Mouse (Mus musculus) CD4-positive, CD25-positive, alpha-beta regulatory T cell, adult 2 months (primary cell): ENCODE measurements around the gene Ppox.
"Not testable (repeated sequence)": the region's sequence is repeated elsewhere in the genome, so short reads cannot be mapped to it uniquely, and the experiment has no call there.

Experiments
- DNase-seq: peaks from one replicate; pipeline ENCODE4 v3.0.0-alpha.2; 2012; ENCODE audit warnings: low read depth, low spot score

Ppox gene

GRCm38 (mm10) chr1:171280916-171281527, at the start of gene Ppox:
TSS of gene Ppox (minus strand) at chr1:171281186.
- DNase-seq = peak; percentile 95

GRCm38 (mm10) chr1:171330216-171330560, 49.2 kb upstream of the Ppox start:
- no peak for DNase-seq

DNA sequence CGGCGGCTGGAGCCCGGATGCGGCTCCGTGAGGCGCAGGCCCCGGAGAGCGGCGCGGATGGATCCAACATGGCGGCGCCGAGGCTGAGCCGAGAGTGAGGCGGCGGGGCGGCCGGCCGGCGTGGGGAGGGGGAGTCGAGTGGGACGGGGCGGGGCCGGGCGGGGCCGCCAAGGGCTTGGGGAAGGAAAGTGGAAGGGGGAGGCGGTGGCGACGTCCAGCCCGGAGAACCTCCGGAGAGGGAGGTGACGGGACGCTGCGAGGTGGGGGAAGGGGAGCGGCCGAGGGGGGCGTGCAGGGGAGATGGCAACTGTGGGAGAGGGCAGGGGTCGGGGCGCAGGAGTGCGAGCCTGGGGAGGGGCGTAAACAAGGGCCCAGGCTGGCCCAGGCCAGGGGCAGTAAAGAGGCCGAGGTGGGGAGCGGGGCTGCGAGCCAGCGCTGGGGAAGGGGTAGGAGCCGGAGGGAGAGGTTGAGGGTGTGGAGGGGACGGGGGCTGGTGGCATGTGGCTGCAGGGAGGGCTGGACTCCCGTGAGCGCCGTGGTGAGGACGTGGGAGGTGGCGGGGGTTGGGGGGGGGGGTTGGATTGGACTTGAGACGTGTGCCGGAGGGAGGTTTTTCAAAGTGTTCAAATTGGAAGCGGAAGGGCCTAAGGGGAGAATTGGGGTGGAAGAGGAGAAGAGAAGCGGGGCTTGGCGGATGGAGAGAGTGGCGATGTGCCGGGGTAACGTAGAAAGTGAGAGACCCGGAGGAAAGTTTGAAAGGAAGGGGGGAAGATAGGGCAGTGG, 48.6 kb upstream of the Ppox start:
- DNase-seq = peak; percentile 45

- DNase-seq = peak; percentile 95
Measured at GRCm38 (mm10) chr1:171328839-171329432, 48.0 kb upstream of the Ppox start, which contains the start of gene Dedd. TSS of gene Dedd (plus strand) at chr1:171329145.

GRCm38 (mm10) chr1:171328244-171328643, 47.3 kb upstream of the Ppox start:
- no peak for DNase-seq

GRCm38 (mm10) chr1:171326588-171326987, 45.6 kb upstream of the Ppox start:
- not testable (repeated sequence) for DNase-seq

GRCm38 (mm10) chr1:171325571-171325970, 44.6 kb upstream of the Ppox start:
- DNase-seq = no peak

DNA sequence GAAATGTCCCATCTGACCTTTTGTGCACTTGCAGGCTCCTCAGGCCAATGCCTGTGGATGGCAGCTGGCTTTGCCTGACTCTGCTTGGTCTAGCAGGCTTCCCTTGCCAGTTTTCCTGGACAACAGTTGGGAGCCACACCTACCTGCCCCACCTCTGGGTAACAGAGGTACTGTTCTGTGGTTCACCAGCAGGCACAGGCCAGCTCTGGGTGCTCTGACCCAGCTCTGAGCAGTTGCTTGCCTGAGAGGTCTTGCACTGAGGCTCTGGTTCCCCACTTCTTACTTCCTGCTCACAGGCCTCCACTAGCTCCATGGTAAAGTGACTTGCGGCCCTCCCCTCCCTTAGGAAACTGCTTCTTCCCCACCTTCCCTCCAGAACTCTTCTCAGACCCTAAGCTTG, 41.0 kb upstream of the Ppox start:
- no peak for DNase-seq

GRCm38 (mm10) chr1:171321415-171321814, 40.4 kb upstream of the Ppox start:
- DNase-seq = peak; percentile 65

DNA sequence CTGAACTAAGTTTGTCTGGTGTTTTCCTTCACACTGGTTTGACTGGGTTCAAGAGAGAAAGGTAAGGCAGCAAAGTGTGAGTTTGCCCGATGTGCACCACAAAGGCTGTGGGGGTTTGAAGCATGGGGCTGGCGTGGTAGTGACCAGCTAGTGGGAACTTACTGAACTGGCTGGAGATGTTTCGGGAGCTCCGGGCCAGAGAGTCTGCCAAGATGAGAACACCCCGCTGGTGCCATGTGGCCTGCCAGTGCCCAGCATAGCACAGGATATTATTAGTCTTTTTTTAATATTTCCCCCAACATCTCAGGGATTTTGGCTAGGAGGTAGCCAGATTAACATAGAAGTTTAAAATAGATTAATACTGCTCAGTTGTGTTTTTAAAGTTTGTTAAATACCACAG, 39.2 kb upstream of the Ppox start:
- no peak for DNase-seq

- DNase-seq = no peak
Measured at GRCm38 (mm10) chr1:171319748-171320147, 38.8 kb upstream of the Ppox start.

DNA sequence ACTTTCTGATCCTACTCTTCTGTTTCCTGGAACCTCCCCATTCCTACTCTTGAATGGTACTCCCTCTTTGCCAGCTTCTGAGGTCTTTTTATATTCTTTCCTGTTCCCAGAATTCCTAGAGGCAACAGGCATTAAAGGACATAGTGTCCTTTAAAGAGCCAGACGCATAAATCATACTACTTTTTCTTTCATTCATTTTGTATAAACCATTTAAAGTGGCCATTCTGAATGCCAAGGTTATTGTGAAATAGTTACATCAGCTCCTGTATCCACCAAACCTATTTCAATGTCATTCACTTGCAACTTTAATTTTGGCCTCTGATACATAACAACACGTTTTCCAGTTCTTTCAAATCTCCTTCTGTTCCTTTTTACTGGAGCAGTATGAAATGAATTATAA, 28.3 kb upstream of the Ppox start:
- no peak for DNase-seq

- DNase-seq = not testable (repeated sequence)
Measured at GRCm38 (mm10) chr1:171306157-171306556, 25.2 kb upstream of the Ppox start.

DNA sequence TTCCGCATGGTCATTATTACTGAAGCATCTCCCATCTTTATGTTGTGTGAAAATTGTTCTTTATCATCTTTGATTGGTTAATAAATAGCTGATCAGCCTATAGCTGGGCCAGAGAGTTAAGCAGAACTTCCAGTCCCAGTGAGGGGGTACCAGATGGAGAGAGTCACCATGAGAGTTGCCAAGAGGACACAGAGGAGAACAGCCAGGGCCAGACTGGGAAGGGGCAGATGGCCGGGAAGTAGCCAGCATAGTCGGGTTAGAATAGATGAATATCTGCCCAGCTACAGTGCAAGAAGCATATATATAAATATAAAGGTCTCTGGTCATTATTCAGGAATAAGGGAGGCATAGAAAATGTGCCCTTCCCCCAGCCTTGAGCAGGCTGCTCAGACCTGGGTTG, 17.2 kb upstream of the Ppox start:
- no peak for DNase-seq

GRCm38 (mm10) chr1:171295063-171295402, 14.0 kb upstream of the Ppox start:
- no peak for DNase-seq

GRCm38 (mm10) chr1:171294298-171295062, 13.5 kb upstream of the Ppox start, which contains the start of gene Ufc1:
TSS of gene Ufc1 (minus strand) at chr1:171295024.
- DNase-seq = peak; percentile 91

DNA sequence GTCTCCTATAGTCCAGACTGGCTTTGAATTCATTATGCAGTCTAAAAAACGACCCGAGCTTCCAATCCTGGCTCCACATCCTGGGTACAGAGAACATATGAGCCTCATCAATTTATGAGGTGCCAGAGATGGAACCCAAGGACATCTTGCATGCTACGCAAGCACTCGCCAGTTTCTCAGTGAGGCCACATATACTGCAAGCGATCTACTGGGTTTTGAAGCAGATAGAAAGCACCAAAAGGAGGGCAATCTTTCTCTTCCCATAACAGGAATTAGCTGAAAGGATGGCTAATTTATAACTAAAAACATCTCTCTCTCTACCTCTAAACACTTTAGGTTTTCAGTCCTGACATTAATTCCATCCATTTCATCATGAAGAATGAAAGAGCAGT, 12.9 kb upstream of the Ppox start:
- DNase-seq = no peak

DNA sequence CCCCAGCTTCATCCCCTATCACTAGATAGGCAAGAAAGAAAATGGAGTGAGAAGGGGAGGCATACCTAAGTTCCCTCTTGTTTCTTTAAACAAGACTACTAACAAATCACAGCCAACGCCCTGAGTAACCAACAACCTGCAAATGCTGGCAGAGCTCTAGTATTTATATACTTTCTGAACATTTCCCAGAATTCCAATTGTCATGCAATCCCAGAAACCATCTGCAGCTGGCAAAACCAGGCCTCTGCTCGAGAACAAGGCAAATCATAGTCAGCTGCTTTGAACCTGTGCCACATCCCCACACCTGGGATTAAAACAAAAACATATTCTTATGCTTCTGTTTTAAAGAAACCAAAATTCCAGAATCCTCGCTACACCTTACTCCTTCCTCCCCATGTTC, 12.4 kb upstream of the Ppox start:
- DNase-seq = no peak

DNA sequence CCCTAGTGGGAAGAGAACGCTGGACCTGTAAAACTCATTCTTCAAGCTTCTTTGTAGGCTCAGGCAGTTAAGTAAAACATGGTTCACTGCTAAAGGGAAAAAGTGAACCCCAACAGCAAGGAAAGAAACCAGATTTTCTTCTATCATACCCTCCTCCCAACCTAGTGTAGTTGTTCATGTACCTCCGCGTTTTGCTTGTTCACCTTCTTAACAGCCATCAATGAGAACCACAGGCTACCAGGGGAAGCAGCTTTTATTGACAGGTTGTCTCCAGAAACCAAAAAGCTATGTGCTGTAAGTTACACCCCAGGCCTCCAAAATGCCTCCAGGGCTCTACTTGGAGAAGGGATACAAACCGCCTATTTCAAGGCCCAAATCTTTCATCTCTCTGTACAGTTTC, 7.3 kb upstream of the Ppox start:
- no peak for DNase-seq

- peak; percentile 95 for DNase-seq
Measured at GRCm38 (mm10) chr1:171287136-171288081, 6.4 kb upstream of the Ppox start, which contains the start of gene Usp21. TSS of gene Usp21 (minus strand) at chr1:171287991.

DNA sequence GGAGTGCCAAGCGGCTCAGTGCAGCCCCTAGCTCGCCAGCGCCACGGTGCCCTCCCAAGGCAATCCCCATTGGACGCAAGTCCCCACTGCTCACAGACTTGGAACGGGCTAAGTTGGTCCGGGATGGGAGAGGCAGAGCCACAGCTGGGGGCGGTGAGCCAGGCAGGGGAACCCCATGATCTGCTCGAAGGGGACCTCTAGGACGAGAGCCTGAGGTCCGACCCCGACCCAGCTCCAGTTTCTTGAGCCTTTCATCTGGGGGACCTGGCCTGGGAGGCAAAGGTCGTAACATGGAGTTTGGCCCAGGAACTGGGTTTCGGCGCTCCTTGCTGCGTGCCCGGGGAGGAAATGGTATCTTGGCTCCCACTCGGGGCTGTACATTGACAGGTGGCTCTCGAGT, 5.5 kb upstream of the Ppox start:
- DNase-seq = no peak
